Mouse (Mus musculus) small intestine, adult 2 months (tissue): ENCODE data around the gene Pnpla3.

Experiments used
- CTCF ChIP-seq: fragments of 200-500 bp; IDR thresholded peaks from 2 replicates; pipeline ENCODE4 v1.5.1; 2012; ENCODE audit warnings: low read depth, mild to moderate bottlenecking, control low read depth, inconsistent platforms, low read length, moderate library complexity, mixed read lengths; ENCODE audit not compliant: insufficient replicate concordance, insufficient read length; ENCODE audit errors: extremely low read depth
- POLR2A ChIP-seq: fragments of 200-500 bp; IDR thresholded peaks from 2 replicates; pipeline ENCODE4 v1.6.1; 2012; ENCODE audit warnings: low read depth, mild to moderate bottlenecking, control low read depth, inconsistent platforms, low read length, moderate library complexity

- TF ChIP-seq CTCF (no peak), POLR2A (no peak)
Measured at GRCm38 (mm10) chr15:84231113-84231712, 63.6 kb downstream of the Pnpla3 start.
